Mouse (Mus musculus): ENCODE data around the gene Pi16. TPM values are rescaled to one million over a fixed set of nuclear protein-coding genes. Genes with fewer than 3 reads are reported as not detected.

Pi16 gene
- polyA plus RNA-seq, 1 experiment from 2014 or later, result 5.8 TPM

DNA sequence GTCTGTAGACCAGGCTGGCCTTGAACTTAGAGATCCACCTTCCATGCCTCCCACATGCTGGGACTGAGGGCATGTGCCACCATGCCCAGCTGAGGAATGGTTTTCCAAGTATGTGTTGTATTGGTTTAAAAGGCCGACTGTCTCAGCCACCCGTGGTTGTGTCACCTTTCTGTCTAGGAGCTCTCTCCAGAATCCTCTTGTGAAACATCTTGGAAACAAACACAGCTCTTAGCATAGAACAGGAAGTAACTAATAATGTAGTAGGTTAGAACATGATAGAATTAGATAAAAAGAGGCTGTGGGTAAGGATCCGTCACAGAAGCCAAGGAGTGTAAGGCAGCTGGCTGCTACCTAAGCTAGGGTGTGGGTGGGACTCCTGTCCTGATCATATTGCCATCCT lies 24.5 kb upstream of the Pi16 start:
- H3K4me1 ChIP-seq, result peaks cover 42% of the 10 kb centered on the region
- H3K27ac ChIP-seq, result no peak overlapping the region
- H3K27me3 ChIP-seq, result no peaks in the 10 kb centered on the region
- ATAC-seq (replicated peaks; ENCODE audit: low FRiP score), result no peak
- H3K4me2 ChIP-seq, result no peak overlapping the region
- WGBS, result 84% methylated on average over 3 of the region's 3 CpGs
- H3K9ac ChIP-seq, result no peak overlapping the region
- H3K4me3 ChIP-seq (replicated peaks), result no peak overlapping the region
- H3K36me3 ChIP-seq, result peaks cover 32% of the 10 kb centered on the region
- H3K9me3 ChIP-seq (replicated peaks), result no peaks in the 10 kb centered on the region

DNA sequence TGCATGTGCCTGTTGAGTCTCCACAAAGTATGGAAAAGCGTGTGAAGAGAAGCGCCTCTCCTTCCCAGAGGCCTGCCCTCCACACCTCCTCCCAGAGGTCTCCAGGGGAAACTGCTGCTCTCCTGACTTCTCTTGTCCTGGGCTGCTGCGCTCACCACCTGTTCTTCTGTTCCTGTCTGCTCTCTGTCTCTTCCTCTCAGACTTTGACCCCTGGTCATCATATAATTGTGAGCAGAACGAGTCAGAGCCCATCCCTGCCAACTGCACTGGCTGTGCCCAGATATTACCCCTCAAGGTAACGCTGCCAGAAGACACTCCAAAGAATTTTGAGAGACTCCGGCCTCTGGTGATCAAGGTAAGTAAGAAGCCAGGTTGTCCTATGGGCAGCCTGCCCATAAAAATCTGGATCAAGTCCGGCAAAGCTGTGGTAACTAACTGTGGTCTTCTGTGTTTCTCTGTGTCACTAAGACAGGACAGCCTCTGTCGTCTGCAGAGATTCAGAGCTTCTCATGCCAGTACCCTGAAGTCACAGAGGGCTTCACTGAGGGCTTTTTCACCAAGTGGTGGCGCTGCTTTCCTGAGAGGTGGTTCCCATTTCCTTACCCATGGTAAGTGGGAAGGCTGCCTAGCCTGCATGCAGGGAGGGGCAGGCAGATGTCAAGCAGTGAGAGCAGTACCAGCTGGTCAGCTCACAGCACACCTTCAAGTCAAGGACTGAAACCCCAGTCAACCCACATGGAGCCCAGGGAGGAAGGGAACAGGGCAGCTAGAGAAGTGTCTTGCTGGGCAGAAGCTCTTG lies 23.5 kb upstream of the Pi16 start:
- Histone ChIP-seq H3K27me3 (no peaks in the 10 kb centered on the region), H3K36me3 (peaks cover 37% of the 10 kb centered on the region), H3K4me2 (no peak overlapping the region), H3K27ac (peak overlapping the region; percentile 38; the same call in 1 of the 2 replicates), H3K9me3 (replicated peaks) (no peaks in the 10 kb centered on the region), H3K4me1 (peaks cover 49% of the 10 kb centered on the region), H3K4me3 (replicated peaks) (no peak overlapping the region), H3K9ac (no peak overlapping the region)
- no peak for ATAC-seq (replicated peaks; ENCODE audit: low FRiP score)
- WGBS, result 70% methylated on average over 9 of the region's 9 CpGs

DNA sequence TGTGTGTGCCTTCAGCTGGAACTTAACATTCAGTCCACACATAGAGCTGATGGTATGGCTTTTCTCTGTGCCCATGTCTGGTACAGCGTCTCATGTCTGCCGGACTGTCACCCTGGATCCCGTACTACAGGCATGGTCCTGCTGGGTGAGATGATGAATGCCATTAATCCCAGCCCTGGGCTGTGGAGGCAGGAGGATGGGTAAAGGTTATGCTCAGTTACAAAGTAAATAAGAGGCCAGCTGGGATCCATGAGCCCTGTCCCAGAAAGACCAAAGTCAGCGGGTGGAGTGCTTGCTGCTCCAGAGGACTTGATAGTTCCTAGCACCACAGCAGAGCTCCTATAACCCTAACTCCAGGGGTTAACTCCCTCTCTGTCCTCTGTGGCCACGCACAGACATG lies 21.6 kb upstream of the Pi16 start:
- no peak overlapping the region for H3K9ac ChIP-seq
- peak; percentile 53 for ATAC-seq (replicated peaks; ENCODE audit: low FRiP score)
- no peaks in the 10 kb centered on the region for H3K27me3 ChIP-seq
- peaks cover 52% of the 10 kb centered on the region for H3K36me3 ChIP-seq
- peaks cover 61% of the 10 kb centered on the region for H3K4me1 ChIP-seq
- no peak overlapping the region for H3K4me2 ChIP-seq
- H3K27ac ChIP-seq, result peak overlapping the region; percentile 83
- no peaks in the 10 kb centered on the region for H3K9me3 ChIP-seq (replicated peaks)
- no peak overlapping the region for H3K4me3 ChIP-seq (replicated peaks)
- 42% methylated on average over 5 of the region's 5 CpGs for WGBS

DNA sequence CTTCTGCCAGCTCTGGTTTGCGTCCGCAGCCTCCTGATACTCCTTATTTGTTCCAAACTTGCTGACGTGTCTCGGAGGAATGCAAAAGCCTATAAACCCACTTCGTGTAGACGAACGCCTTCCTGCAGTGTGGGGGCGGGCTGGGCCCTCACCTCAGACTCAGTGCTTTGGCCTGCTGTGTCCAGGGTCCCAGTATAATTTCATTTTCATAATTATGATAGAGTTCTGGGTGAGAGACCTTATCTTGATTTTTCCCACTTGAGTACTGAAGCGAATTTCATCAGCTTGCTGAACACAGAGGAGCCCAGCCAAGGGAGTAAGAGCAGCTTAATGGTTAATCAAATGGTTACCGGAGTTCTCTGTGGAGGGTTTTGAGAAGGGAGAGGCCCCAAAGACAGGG lies 20.2 kb upstream of the Pi16 start:
- Histone ChIP-seq H3K4me3 (replicated peaks) (no peak overlapping the region), H3K27ac (peak overlapping the region; percentile 83), H3K9ac (no peak overlapping the region), H3K36me3 (peaks cover 56% of the 10 kb centered on the region), H3K27me3 (no peaks in the 10 kb centered on the region), H3K4me1 (peaks cover 75% of the 10 kb centered on the region), H3K9me3 (replicated peaks) (no peaks in the 10 kb centered on the region), H3K4me2 (peak overlapping the region; percentile 18)
- WGBS, result 27% methylated on average over 10 of the region's 10 CpGs
- ATAC-seq (replicated peaks; ENCODE audit: low FRiP score), result no peak

DNA sequence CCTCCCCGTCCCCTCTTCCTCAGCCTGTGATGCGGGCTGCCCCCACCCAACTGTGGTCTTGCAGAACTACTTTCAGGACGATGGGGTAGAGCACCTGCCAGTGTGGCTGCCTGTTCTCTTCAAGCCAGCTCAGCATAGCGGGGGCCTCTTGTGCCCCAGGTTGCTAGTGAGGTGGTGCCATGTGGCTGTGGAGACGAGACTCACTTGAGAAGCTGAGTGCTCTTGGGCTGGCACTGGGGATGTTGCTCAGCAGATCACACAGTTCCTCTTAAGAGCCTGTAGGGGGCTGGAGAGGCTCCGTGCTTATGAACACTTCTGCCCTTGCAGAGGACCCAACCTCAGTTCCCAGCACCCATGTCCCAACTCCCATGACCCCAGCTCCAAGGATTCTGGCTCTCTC lies 19.7 kb upstream of the Pi16 start:
- H3K4me1 ChIP-seq, result peaks cover 79% of the 10 kb centered on the region
- no peak overlapping the region for H3K4me3 ChIP-seq (replicated peaks)
- H3K27me3 ChIP-seq, result no peaks in the 10 kb centered on the region
- peak overlapping the region; percentile 83 for H3K27ac ChIP-seq
- WGBS, result 66% methylated on average over 6 of the region's 6 CpGs
- H3K9me3 ChIP-seq (replicated peaks), result no peaks in the 10 kb centered on the region
- no peak overlapping the region for H3K9ac ChIP-seq
- H3K36me3 ChIP-seq, result peaks cover 56% of the 10 kb centered on the region
- H3K4me2 ChIP-seq, result peak overlapping the region; percentile 18
- ATAC-seq (replicated peaks; ENCODE audit: low FRiP score), result no peak

DNA sequence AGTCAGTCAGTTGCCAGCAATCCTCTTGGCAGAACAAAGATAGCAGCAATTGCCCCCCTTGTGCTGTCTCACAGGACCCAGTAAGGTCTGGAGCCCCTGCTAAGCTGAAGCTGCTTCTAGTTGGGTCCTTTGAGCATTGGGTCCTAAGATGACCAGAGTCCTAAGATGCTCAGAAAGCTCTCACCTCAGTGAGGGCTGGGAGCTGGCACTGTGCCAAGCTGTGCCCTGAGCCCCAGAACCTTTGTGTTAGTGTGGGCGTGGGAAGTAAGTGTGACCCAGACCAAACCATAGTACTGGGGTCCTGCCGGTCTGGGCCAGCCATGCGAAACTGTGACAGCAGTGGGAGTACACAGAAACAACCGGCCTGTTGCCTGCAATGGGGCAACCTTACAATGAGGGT lies 18.2 kb upstream of the Pi16 start:
- Histone ChIP-seq H3K4me1 (peaks cover 89% of the 10 kb centered on the region), H3K4me2 (no peak overlapping the region), H3K4me3 (replicated peaks) (no peak overlapping the region), H3K27ac (peak overlapping the region; percentile 55), H3K9me3 (replicated peaks) (no peaks in the 10 kb centered on the region), H3K27me3 (no peaks in the 10 kb centered on the region), H3K9ac (no peak overlapping the region), H3K36me3 (peaks cover 51% of the 10 kb centered on the region)
- WGBS, result 54% methylated on average over 4 of the region's 4 CpGs
- ATAC-seq (replicated peaks; ENCODE audit: low FRiP score), result no peak

DNA sequence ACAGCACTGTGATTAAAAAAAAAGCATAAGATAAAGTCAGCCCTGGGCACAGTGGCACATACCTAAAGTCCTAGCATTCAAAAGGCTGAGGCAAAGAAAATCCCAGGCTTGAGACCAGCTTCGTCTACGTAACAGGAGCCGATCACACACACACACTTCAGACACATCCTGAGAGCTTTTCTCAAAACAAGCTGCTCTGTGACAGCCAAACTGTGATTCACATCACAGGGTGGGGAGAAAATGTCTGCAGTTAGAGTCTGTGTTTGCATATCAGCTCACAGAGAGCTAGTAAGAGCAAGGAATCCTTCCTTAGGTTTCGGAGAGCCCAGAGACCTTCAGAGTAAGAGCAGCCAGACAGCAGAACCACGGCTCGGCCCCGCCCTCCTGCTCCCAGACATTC lies 16.6 kb upstream of the Pi16 start:
- Histone ChIP-seq H3K9me3 (replicated peaks) (no peaks in the 10 kb centered on the region), H3K36me3 (peaks cover 35% of the 10 kb centered on the region), H3K9ac (no peak overlapping the region), H3K27me3 (no peaks in the 10 kb centered on the region), H3K4me3 (replicated peaks) (no peak overlapping the region), H3K4me1 (peaks cover 89% of the 10 kb centered on the region), H3K4me2 (no peak overlapping the region), H3K27ac (peak overlapping the region; percentile 79; the same call in 1 of the 2 replicates)
- no peak for ATAC-seq (replicated peaks; ENCODE audit: low FRiP score)
- WGBS, result 84% methylated on average over 7 of the region's 7 CpGs

DNA sequence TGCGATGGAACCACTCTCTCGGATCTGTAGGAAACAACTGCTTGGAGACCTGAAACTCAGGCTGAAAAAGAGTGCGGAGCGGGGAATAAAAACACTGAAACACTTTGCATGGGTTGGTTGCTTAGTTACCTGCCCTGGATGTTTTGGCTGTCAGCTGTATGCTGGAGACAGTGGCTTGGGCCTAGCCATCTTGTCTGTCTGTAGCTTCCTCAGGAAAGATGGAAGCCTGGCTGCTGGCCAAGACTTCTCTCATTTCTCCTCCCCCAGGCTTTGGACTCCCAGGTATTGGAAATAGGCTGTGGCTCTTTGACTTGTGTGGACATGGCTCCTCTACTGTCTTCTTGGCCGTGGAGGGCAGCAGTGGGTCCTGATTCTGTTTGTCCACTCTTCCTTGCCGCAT lies 16.1 kb upstream of the Pi16 start:
- Histone ChIP-seq H3K9me3 (replicated peaks) (no peaks in the 10 kb centered on the region), H3K36me3 (peaks cover 35% of the 10 kb centered on the region), H3K4me3 (replicated peaks) (no peak overlapping the region), H3K4me2 (no peak overlapping the region), H3K27ac (peak overlapping the region; percentile 79), H3K4me1 (peaks cover 85% of the 10 kb centered on the region), H3K27me3 (no peaks in the 10 kb centered on the region), H3K9ac (no peak overlapping the region)
- ATAC-seq (replicated peaks; ENCODE audit: low FRiP score), result no peak
- WGBS, result 91% methylated on average over 6 of the region's 6 CpGs

DNA sequence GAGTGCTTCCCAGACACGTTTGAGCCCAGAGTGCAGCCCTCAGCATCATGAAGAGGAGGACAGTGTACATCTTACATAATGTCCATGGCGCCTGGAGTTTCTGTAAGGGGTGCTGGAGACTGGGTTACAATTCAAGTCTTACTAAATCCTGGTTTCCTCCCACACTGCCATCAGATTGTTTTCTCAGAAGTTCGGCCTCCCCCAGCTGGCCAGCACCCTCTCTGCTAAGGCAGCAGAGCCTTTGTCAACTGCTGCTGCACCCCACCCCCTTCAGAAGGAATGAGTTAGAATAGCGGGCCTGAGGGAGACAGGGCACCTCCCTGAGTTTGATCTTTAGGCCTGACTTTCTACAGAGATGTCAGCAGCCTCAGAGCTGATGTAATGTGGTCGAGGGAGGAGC lies 15.3 kb upstream of the Pi16 start:
- H3K9me3 ChIP-seq (replicated peaks), result no peaks in the 10 kb centered on the region
- H3K27ac ChIP-seq, result peak overlapping the region; percentile 79
- H3K4me2 ChIP-seq, result no peak overlapping the region
- no peak overlapping the region for H3K4me3 ChIP-seq (replicated peaks)
- no peaks in the 10 kb centered on the region for H3K27me3 ChIP-seq
- peaks cover 82% of the 10 kb centered on the region for H3K4me1 ChIP-seq
- peaks cover 35% of the 10 kb centered on the region for H3K36me3 ChIP-seq
- H3K9ac ChIP-seq, result no peak overlapping the region
- no peak; the same call in 1 of the 2 replicates for ATAC-seq (replicated peaks; ENCODE audit: low FRiP score)
- WGBS, result 35% methylated on average over 5 of the region's 5 CpGs

DNA sequence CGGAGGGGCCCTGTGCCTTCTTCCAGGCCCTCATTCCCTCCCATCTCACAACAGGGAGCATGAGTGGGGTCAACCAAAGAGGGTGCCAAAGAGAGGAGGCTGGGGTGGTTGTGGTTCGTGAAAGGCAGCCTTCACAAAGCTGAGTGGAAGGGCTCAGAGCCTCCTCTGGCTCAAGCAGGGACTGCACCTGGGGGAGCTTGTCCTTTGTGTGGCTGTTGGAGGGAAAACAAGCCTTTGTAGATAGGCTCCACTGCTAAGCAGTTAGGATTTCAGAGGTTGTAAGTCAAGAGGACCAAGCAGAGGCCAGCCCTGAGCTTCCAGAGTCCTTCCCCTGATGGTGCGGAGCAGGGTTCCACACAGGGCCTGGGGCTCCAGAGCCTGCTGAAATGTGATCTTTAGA lies 14.4 kb upstream of the Pi16 start:
- no peaks in the 10 kb centered on the region for H3K9me3 ChIP-seq (replicated peaks)
- no peak overlapping the region for H3K4me3 ChIP-seq (replicated peaks)
- peak overlapping the region; percentile 79 for H3K27ac ChIP-seq
- ATAC-seq (replicated peaks; ENCODE audit: low FRiP score), result peak; percentile 43; the same call in 1 of the 2 replicates
- WGBS, result 32% methylated on average over 3 of the region's 3 CpGs
- H3K36me3 ChIP-seq, result peaks cover 32% of the 10 kb centered on the region
- no peak overlapping the region for H3K4me2 ChIP-seq
- H3K4me1 ChIP-seq, result peaks cover 81% of the 10 kb centered on the region
- no peaks in the 10 kb centered on the region for H3K27me3 ChIP-seq
- no peak overlapping the region for H3K9ac ChIP-seq

DNA sequence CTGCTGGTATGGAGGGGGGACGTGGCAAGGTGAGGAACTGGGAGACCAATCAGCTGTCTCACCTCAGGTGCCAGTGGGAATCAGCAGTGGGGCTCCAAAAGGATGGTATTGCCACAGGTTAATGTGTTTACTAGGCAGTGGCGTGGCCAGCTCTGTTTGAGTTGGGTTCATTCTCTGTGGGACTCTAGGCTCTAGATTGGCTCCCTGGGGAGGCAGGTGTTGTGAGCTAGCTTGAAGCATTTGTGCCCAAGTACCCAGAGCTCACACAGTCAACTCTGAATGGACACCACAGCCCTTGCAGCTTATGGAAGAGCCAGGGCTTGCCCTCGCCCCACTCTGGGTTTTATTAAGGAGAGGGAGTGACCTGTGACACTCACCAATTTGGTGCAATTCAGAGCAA lies 13.6 kb upstream of the Pi16 start:
- Histone ChIP-seq H3K4me1 (peaks cover 76% of the 10 kb centered on the region), H3K9ac (no peak overlapping the region), H3K27ac (peak overlapping the region; percentile 79), H3K4me3 (replicated peaks) (no peak overlapping the region), H3K27me3 (no peaks in the 10 kb centered on the region), H3K36me3 (peaks cover 26% of the 10 kb centered on the region), H3K9me3 (replicated peaks) (no peaks in the 10 kb centered on the region), H3K4me2 (no peak overlapping the region)
- 86% methylated on average over 3 of the region's 3 CpGs for WGBS
- no peak for ATAC-seq (replicated peaks; ENCODE audit: low FRiP score)

DNA sequence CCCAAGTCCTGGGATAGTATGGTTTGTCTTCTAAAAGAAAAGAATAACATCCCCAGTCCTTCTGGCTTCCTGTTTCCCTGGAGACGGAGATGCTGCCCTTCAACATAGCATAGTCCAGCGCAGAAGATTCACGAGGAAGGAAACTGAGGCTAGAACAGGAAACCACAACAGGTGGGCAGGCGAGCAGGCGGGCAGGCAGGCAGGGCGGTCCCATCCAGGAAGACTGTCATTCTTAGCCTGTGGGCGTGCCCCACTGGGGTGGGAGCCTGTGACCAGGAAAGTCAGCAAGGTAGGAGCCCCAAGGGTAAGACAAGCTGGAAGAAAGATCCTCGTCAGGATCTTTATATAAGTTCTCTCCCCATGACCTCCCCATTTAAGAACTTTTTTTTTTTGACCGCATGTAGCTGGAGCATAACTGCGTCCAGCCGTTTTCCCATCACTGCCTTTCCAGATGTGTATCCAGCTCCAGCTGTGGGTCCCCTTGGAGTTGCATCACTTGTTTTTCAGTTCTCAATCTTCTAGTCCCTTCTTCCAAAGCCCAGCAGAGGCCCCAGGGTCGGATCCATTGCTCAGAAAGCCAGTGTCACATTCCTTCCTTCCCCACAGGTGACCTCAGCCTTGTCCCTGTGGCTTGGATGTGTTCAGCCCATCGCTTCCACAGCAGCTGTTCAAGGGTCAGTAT lies 13.0 kb upstream of the Pi16 start:
- no peaks in the 10 kb centered on the region for H3K27me3 ChIP-seq
- no peak overlapping the region for H3K9ac ChIP-seq
- peak overlapping the region; percentile 32 for H3K27ac ChIP-seq
- WGBS, result 47% methylated on average over 13 of the region's 13 CpGs
- no peak overlapping the region for H3K4me3 ChIP-seq (replicated peaks)
- H3K36me3 ChIP-seq, result peaks cover 22% of the 10 kb centered on the region
- H3K4me2 ChIP-seq, result no peak overlapping the region
- H3K4me1 ChIP-seq, result peaks cover 69% of the 10 kb centered on the region
- no peaks in the 10 kb centered on the region for H3K9me3 ChIP-seq (replicated peaks)
- no peak for ATAC-seq (replicated peaks; ENCODE audit: low FRiP score)

Measured in kidney, embryonic 15.5 days (tissue).